Mouse (Mus musculus) megakaryocyte-erythroid progenitor cell, adult 5-6 weeks (primary cell): ENCODE measurements around the gene Arr3. TPM values are rescaled to one million over a fixed set of nuclear protein-coding genes. Genes with fewer than 3 reads are reported as not detected.

Source experiments
- total RNA-seq, 2 experiments: library from RNA; stranded (forward) in 1 of 2; stranded (reverse) in 1 of 2; fragments of 200-1000, 215-1000 nt in 1 of 2; fragments of >200 nt in 1 of 2; fragmentation: Nextera tagmentation in 1 of 2; gene quantifications; 2 replicates each; pipeline ENCODE4 v1.2.3; 2014 to 2017

Gene Arr3
- total RNA-seq, 2 experiments from 2014 or later: not detected

Other genes with a start within 250 kb of the Arr3 start
- not detected in 2 replicates for gene Otud6a, start 176.5 kb upstream of the Arr3 start, total RNA-seq (2014; fragmentation: Nextera tagmentation)
- not detected in 2 replicates for gene Otud6a, start 176.5 kb upstream of the Arr3 start, total RNA-seq (2017)
- gene Awat2, start 162.8 kb upstream of the Arr3 start, total RNA-seq (2014; fragmentation: Nextera tagmentation): 2.1 and 2.3 TPM in 2 replicates
- gene Awat2, start 162.8 kb upstream of the Arr3 start, total RNA-seq (2017): 0.75 TPM in 1 of 2 replicates, not detected in the other
- gene Igbp1, start 111.2 kb upstream of the Arr3 start, total RNA-seq (2014; fragmentation: Nextera tagmentation): 64.3 and 66.7 TPM in 2 replicates
- 101 and 106 TPM in 2 replicates for gene Igbp1, start 111.2 kb upstream of the Arr3 start, total RNA-seq (2017)
- not detected in 2 replicates for gene Dgat2l6, start 80.7 kb upstream of the Arr3 start, total RNA-seq (2014; fragmentation: Nextera tagmentation)
- not detected in 2 replicates for gene Dgat2l6, start 80.7 kb upstream of the Arr3 start, total RNA-seq (2017)
- gene Awat1, start 33.2 kb upstream of the Arr3 start, total RNA-seq (2014; fragmentation: Nextera tagmentation): not detected in 2 replicates
- not detected in 2 replicates for gene Awat1, start 33.2 kb upstream of the Arr3 start, total RNA-seq (2017)
- not detected in 2 replicates for gene P2ry4, start 10.6 kb upstream of the Arr3 start, total RNA-seq (2014; fragmentation: Nextera tagmentation)
- gene P2ry4, start 10.6 kb upstream of the Arr3 start, total RNA-seq (2017): not detected in 2 replicates
- gene Kif4, start 20.2 kb downstream of the Arr3 start, total RNA-seq (2014; fragmentation: Nextera tagmentation): 33.9 and 41.5 TPM in 2 replicates
- gene Kif4, start 20.2 kb downstream of the Arr3 start, total RNA-seq (2017): 37.2 and 48.0 TPM in 2 replicates
- gene Pdzd11, start 21.1 kb downstream of the Arr3 start, total RNA-seq (2014; fragmentation: Nextera tagmentation): 40.0 and 45.2 TPM in 2 replicates
- 20.3 and 35.4 TPM in 2 replicates for gene Pdzd11, start 21.1 kb downstream of the Arr3 start, total RNA-seq (2017)
- gene Gdpd2, start 124.4 kb downstream of the Arr3 start, total RNA-seq (2014; fragmentation: Nextera tagmentation): not detected in 2 replicates
- gene Gdpd2, start 124.4 kb downstream of the Arr3 start, total RNA-seq (2017): 1.0 TPM in 1 of 2 replicates, not detected in the other
- gene Dlg3, start 162.2 kb downstream of the Arr3 start, total RNA-seq (2014; fragmentation: Nextera tagmentation): 11.7 and 13.5 TPM in 2 replicates
- 11.4 and 12.0 TPM in 2 replicates for gene Dlg3, start 162.2 kb downstream of the Arr3 start, total RNA-seq (2017)